Comparison of ENCODE assay signal across 8 mouse cellular contexts in genomic region chr12:73123093-73124041, GRCm38 (mm10). TPM values are rescaled to one million over a fixed set of nuclear protein-coding genes. Genes with fewer than 3 reads are reported as not detected.
DNase-seq lines count a peak whose midpoint lies in the region; ATAC-seq and TF ChIP-seq lines count a peak whose summit lies in the region.

Gene Mnat1 (plus strand): TSS chr12:73123717.

- peak within 1 kb of the TSS; percentile 50 for H3K27ac ChIP-seq in MEL (ENCODE audit: control insufficient read depth, low read depth, low read length)
- H3K27ac ChIP-seq in cerebellum, adult 2 months (ENCODE audit: insufficient read depth, low read length) = no peak within 1 kb of the TSS
- no peak within 1 kb of the TSS for H3K27ac ChIP-seq in forebrain, postnatal 0 days (ENCODE audit: low read depth, low read length)
- peak within 1 kb of the TSS; percentile 64 for H3K27ac ChIP-seq in lung, embryonic 16.5 days (ENCODE audit: low read length)

- peaks cover 0 to 12% of the 10 kb centered on the region in 2 experiments; a peak in 2 of 4 replicates for H3K36me3 ChIP-seq in MEL (ENCODE audit: control insufficient read depth in 1 of 2, insufficient read depth in 2 of 2, low read length in 2 of 2)
- H3K36me3 ChIP-seq in forebrain, postnatal 0 days (ENCODE audit: insufficient read depth) = no peaks in the 10 kb centered on the region
- no peaks in the 10 kb centered on the region for H3K36me3 ChIP-seq in lung, embryonic 16.5 days (ENCODE audit: control insufficient read depth, insufficient read depth, low read length)

- TF ChIP-seq CTCF in MEL (IDR thresholded peaks at IDR 0.05 in 2 of 3, conservative IDR thresholded peaks at IDR 0.05 in 1 of 3; ENCODE audit: control insufficient read depth in 1 of 3, insufficient read depth in 1 of 3, low read depth in 2 of 3, low read length in 3 of 3, poor library complexity in 1 of 3, severe bottlenecking in 1 of 3) = no peak
- TF ChIP-seq CTCF in cerebellum, adult 2 months (IDR thresholded peaks at IDR 0.05; ENCODE audit: borderline replicate concordance, insufficient read depth, low read depth, low read length) = no peak
- TF ChIP-seq CTCF in forebrain, postnatal 0 days (IDR thresholded peaks at IDR 0.05; ENCODE audit: low read depth) = no peak

- TF ChIP-seq RAD21 in MEL (IDR thresholded peaks at IDR 0.05; ENCODE audit: low read depth, low read length) = no peak

- peaks cover 0 to 6% of the 10 kb centered on the region in 2 experiments; a peak in 1 of 4 replicates for H3K4me1 ChIP-seq in MEL (ENCODE audit: control insufficient read depth in 1 of 2, insufficient read depth in 2 of 2, low read length in 2 of 2)
- peaks cover 5% of the 10 kb centered on the region; the same call in 1 of the 2 replicates for H3K4me1 ChIP-seq in cerebellum, adult 2 months (ENCODE audit: control insufficient read depth, insufficient read depth, low read length)
- peaks cover 5% of the 10 kb centered on the region; the same call in 1 of the 2 replicates for H3K4me1 ChIP-seq in forebrain, postnatal 0 days (ENCODE audit: insufficient read depth)
- peaks cover 9% of the 10 kb centered on the region for H3K4me1 ChIP-seq in lung, embryonic 16.5 days (replicated peaks; ENCODE audit: control insufficient read depth, insufficient read depth, low read length)

- peak; percentile 88 for ATAC-seq in forebrain, postnatal 0 days
- ATAC-seq in hematopoietic stem cell, adult 5-6 weeks (replicated peaks in 1 of 2; ENCODE audit: insufficient read depth in 1 of 2, low FRiP score in 2 of 2, low TSS enrichment in 1 of 2, low read depth in 1 of 2, poor library complexity in 2 of 2, severe bottlenecking in 2 of 2) = peak; percentile 85 to 90
- peak; percentile 82 for ATAC-seq in lung, embryonic 16.5 days (ENCODE audit: low read depth)

- TF ChIP-seq EP300 in MEL (IDR thresholded peaks at IDR 0.05; ENCODE audit: low read depth in 1 of 2, low read length in 2 of 2) = no peak

- H3K4me2 ChIP-seq in forebrain, postnatal 0 days (ENCODE audit: low read depth) = peak within 1 kb of the TSS; percentile 54
- H3K4me2 ChIP-seq in lung, embryonic 16.5 days (ENCODE audit: low read depth, low read length) = peak within 1 kb of the TSS; percentile 66

- no peaks in the 10 kb centered on the region for H3K27me3 ChIP-seq in MEL (ENCODE audit: control insufficient read depth in 1 of 2, insufficient read depth in 2 of 2, low read length in 2 of 2)
- H3K27me3 ChIP-seq in cerebellum, adult 2 months (ENCODE audit: control insufficient read depth, insufficient read depth, low read length) = no peaks in the 10 kb centered on the region; the same call in 1 of the 2 replicates
- H3K27me3 ChIP-seq in forebrain, postnatal 0 days (ENCODE audit: insufficient read depth, low read length) = no peaks in the 10 kb centered on the region
- no peaks in the 10 kb centered on the region for H3K27me3 ChIP-seq in lung, embryonic 16.5 days (ENCODE audit: control insufficient read depth, insufficient read depth, low read depth, low read length)

- WGBS in cerebellum, adult 2 months = under 1% methylated on average over 23 of the region's 23 CpGs
- WGBS in forebrain, postnatal 0 days = 1% methylated on average over 23 of the region's 23 CpGs
- WGBS in lung, embryonic 16.5 days = 2% methylated on average over 23 of the region's 23 CpGs

- peaks cover 20% of the 10 kb centered on the region for H3K79me2 ChIP-seq in MEL (ENCODE audit: control insufficient read depth, insufficient read depth, low read length, poor library complexity)

- peak within 1 kb of the TSS; percentile 85 for H3K9ac ChIP-seq in MEL (ENCODE audit: control insufficient read depth, low read depth, low read length, poor library complexity, severe bottlenecking)
- peak within 1 kb of the TSS; percentile 72 for H3K9ac ChIP-seq in forebrain, postnatal 0 days
- peak within 1 kb of the TSS; percentile 83 for H3K9ac ChIP-seq in lung, embryonic 16.5 days (ENCODE audit: low read length)

- peak; percentile 93 for DNase-seq in MEL (ENCODE audit: low read depth, low spot score)
- DNase-seq in cerebellum, adult 2 months = peak; percentile 84 to 92
- peak; percentile 89 for DNase-seq in forebrain, postnatal 0 days
- DNase-seq in layer of hippocampus, adult 9-10 months (ENCODE audit: low spot score) = peak; percentile 67
- peak; percentile 83 for DNase-seq in ovary, postnatal 10 days (ENCODE audit: low spot score)
- peak; percentile 34 to 82 for DNase-seq in thymus, postnatal 10 days (ENCODE audit: low spot score in 2 of 2)

- TF ChIP-seq POLR2A in MEL (IDR thresholded peaks at IDR 0.05; ENCODE audit: control insufficient read depth in 1 of 2, insufficient read depth in 1 of 2, low read depth in 1 of 2, low read length in 2 of 2, poor library complexity in 1 of 2) = peak; percentile 67 to 85; a peak in 3 of 4 replicates
- TF ChIP-seq POLR2A in cerebellum, adult 2 months (IDR thresholded peaks at IDR 0.05; ENCODE audit: borderline replicate concordance, insufficient read depth, low read length) = peak; percentile 80; the same call in 1 of the 2 replicates

- no peaks in the 10 kb centered on the region for H3K9me3 ChIP-seq in MEL (replicated peaks; ENCODE audit: insufficient read depth, low read length)
- no peaks in the 10 kb centered on the region for H3K9me3 ChIP-seq in forebrain, postnatal 0 days (ENCODE audit: low read length)
- H3K9me3 ChIP-seq in lung, embryonic 16.5 days (ENCODE audit: control insufficient read depth, low read length) = no peaks in the 10 kb centered on the region

- H3K4me3 ChIP-seq in MEL (ENCODE audit: control insufficient read depth in 1 of 2, insufficient read depth in 1 of 2, low read depth in 2 of 2, low read length in 2 of 2) = peak within 1 kb of the TSS; percentile 91 to 97
- peak within 1 kb of the TSS; percentile 80 for H3K4me3 ChIP-seq in cerebellum, adult 2 months (replicated peaks; ENCODE audit: insufficient read depth, low read depth, low read length)
- peak within 1 kb of the TSS; percentile 62 for H3K4me3 ChIP-seq in forebrain, postnatal 0 days (ENCODE audit: low read depth, low read length)
- H3K4me3 ChIP-seq in lung, embryonic 16.5 days (ENCODE audit: low read length) = peak within 1 kb of the TSS; percentile 87

TF ChIP-seq in MEL, 35 proteins besides CTCF, POLR2A, EP300 and RAD21 (continues in another document):
- TF ChIP-seq MAX (IDR thresholded peaks at IDR 0.05; ENCODE audit: low read length) (no peak), CHD1 (IDR thresholded peaks at IDR 0.05; ENCODE audit: low read depth, low read length) (no peak), ELF1 (IDR thresholded peaks at IDR 0.05; ENCODE audit: low read depth, low read length) (no peak), USF1 (IDR thresholded peaks at IDR 0.05; ENCODE audit: low read depth, low read length) (no peak), MAZ (IDR thresholded peaks at IDR 0.05; ENCODE audit: low read depth, low read length) (peak; percentile 53; the same call in 1 of the 2 replicates), MEF2A (IDR thresholded peaks at IDR 0.05; ENCODE audit: extremely low read depth, insufficient replicate concordance, low read depth, low read length, poor library complexity, severe bottlenecking) (no peak), GATA1 (IDR thresholded peaks at IDR 0.05; ENCODE audit: low read depth, low read length) (peak; percentile 9; the same call in 1 of the 2 replicates), ZMIZ1 (IDR thresholded peaks at IDR 0.05; ENCODE audit: low read depth, low read length) (no peak), CHD2 (IDR thresholded peaks at IDR 0.05; ENCODE audit: low read length) (no peak), MXI1 (IDR thresholded peaks at IDR 0.05; ENCODE audit: low read depth, low read length) (peak; percentile 58), TAL1 (IDR thresholded peaks at IDR 0.05; ENCODE audit: low read length) (no peak), TCF12 (IDR thresholded peaks at IDR 0.05; ENCODE audit: low read depth, low read length) (peak; percentile 79), POLR2AphosphoS2 (IDR thresholded peaks at IDR 0.05; ENCODE audit: low read length) (peak; percentile 76), BHLHE40 (IDR thresholded peaks at IDR 0.05; ENCODE audit: borderline replicate concordance, low read depth, low read length) (no peak), KAT2A (conservative IDR thresholded peaks at IDR 0.05; ENCODE audit: low read depth, low read length) (no peak), NRF1 (IDR thresholded peaks at IDR 0.05; ENCODE audit: insufficient read depth, low read depth, low read length, poor library complexity, severe bottlenecking) (no peak), HCFC1 (IDR thresholded peaks at IDR 0.05; ENCODE audit: low read depth, low read length) (peak; percentile 88), SIN3A (IDR thresholded peaks at IDR 0.05; ENCODE audit: low read length) (peak; percentile 74; the same call in 1 of the 2 replicates), UBTF (IDR thresholded peaks at IDR 0.05; ENCODE audit: borderline replicate concordance, insufficient read depth, low read depth, low read length) (no peak), GABPA (IDR thresholded peaks at IDR 0.05; ENCODE audit: low read depth, low read length) (no peak), JUND (IDR thresholded peaks at IDR 0.05; ENCODE audit: low read depth, low read length) (no peak), SMC3 (IDR thresholded peaks at IDR 0.05; ENCODE audit: low read depth, low read length) (no peak), MYB (IDR thresholded peaks at IDR 0.05; ENCODE audit: low read depth, low read length) (no peak), ZC3H11A (IDR thresholded peaks at IDR 0.05; ENCODE audit: low read depth, low read length) (no peak), USF2 (IDR thresholded peaks at IDR 0.05; ENCODE audit: borderline replicate concordance in 1 of 2, insufficient read depth in 1 of 2, low read depth in 1 of 2, low read length in 2 of 2) (no peak), RCOR1 (IDR thresholded peaks at IDR 0.05; ENCODE audit: low read depth, low read length) (no peak), ZKSCAN1 (IDR thresholded peaks at IDR 0.05; ENCODE audit: low read depth, low read length) (no peak), ETS1 (IDR thresholded peaks at IDR 0.05; ENCODE audit: low read depth, low read length) (no peak), TBP (IDR thresholded peaks at IDR 0.05; ENCODE audit: low read depth, low read length) (peak; percentile 94), POLR2AphosphoS5 (IDR thresholded peaks at IDR 0.05; ENCODE audit: borderline replicate concordance, low read depth, low read length) (no peak)

RNA-seq across cellular contexts. Expression of gene Mnat1, which starts in this region (rescaled TPM):
- total RNA-seq in MEL (2012; rRNA removed) = 29.4 and 31.4 TPM in 2 replicates
- polyA plus RNA-seq in MEL (2012; ENCODE audit: insufficient read depth in 1 of 2, insufficient read length in 2 of 2, low read depth in 1 of 2, low replicate concordance in 2 of 2, missing spikeins in 1 of 2) = 10 to 100 TPM in 1 of 2 experiments, not detected in 1; 36.9 TPM
- polyA plus RNA-seq in cerebellum, adult 2 months (2012; rRNA removed) = 15.7 and 15.9 TPM in 2 replicates
- total RNA-seq in forebrain, postnatal 0 days (2014; rRNA removed) = 14.8 and 16.1 TPM in 2 replicates
- 16.3 and 18.6 TPM in 2 replicates for polyA plus RNA-seq in forebrain, postnatal 0 days (2015; fragmentation: Nextera tagmentation; extraction: Ambion mirVana)
- total RNA-seq in hematopoietic stem cell, adult 5-6 weeks (2017) = 41.3 and 55.1 TPM in 2 replicates
- polyA plus RNA-seq in lung, embryonic 16.5 days (2015; fragmentation: Nextera tagmentation; extraction: Ambion mirVana) = 28.3 and 29.6 TPM in 2 replicates

Comparison
In these comparisons a context has a peak if more than half of its experiments do, and no peak if none do; other contexts are left out.
1. H3K27ac ChIP-seq: peak in MEL (single experiment) and lung, embryonic 16.5 days (single experiment); none in cerebellum, adult 2 months (single experiment) and forebrain, postnatal 0 days (single experiment).
2. Peak in every context shown above with its lines, with median percentiles within 50 percentile points of each other: DNase-seq, H3K4me3 ChIP-seq, H3K9ac ChIP-seq and ATAC-seq.